Mouse (Mus musculus) lung, postnatal 25 days (tissue): ENCODE data around the gene Apol7b.
A peak's percentile ranks its signal among the peaks of the same experiment; 100 is the strongest.
"Not testable (repeated sequence)": the region's sequence is repeated elsewhere in the genome, so short reads cannot be mapped to it uniquely, and the experiment has no call there.

Experiments
- DNase-seq: peaks from one replicate; pipeline ENCODE4 v3.0.0; 2022; ENCODE audit warnings: low spot score

Apol7b gene

GRCm38 (mm10) chr15:77447392-77447791, at the start of gene Apol7b:
Apol7b (minus strand) TSS chr15:77447492.
- not testable (repeated sequence) for DNase-seq

- not testable (repeated sequence) for DNase-seq
Measured at GRCm38 (mm10) chr15:77494694-77495093, 47.4 kb upstream of the Apol7b start.

GRCm38 (mm10) chr15:77493181-77493580, 45.9 kb upstream of the Apol7b start:
- DNase-seq: not testable (repeated sequence)

GRCm38 (mm10) chr15:77482140-77482794, 35.0 kb upstream of the Apol7b start:
- no peak for DNase-seq

GRCm38 (mm10) chr15:77476693-77477092, 29.4 kb upstream of the Apol7b start, which contains the start of gene Apol10a:
Apol10a (plus strand) TSS chr15:77477047.
- DNase-seq: not testable (repeated sequence)

- not testable (repeated sequence) for DNase-seq
Measured at GRCm38 (mm10) chr15:77474699-77475390, 27.6 kb upstream of the Apol7b start.

- DNase-seq: peak; percentile 1
Measured at GRCm38 (mm10) chr15:77449927-77450326, 2.6 kb upstream of the Apol7b start.

GRCm38 (mm10) chr15:77445668-77446067, 1.6 kb downstream of the Apol7b start:
- DNase-seq: not testable (repeated sequence)

- not testable (repeated sequence) for DNase-seq
Measured at GRCm38 (mm10) chr15:77444746-77445145, 2.5 kb downstream of the Apol7b start.

- not testable (repeated sequence) for DNase-seq
Measured at GRCm38 (mm10) chr15:77428690-77429448, 18.4 kb downstream of the Apol7b start.

- DNase-seq: not testable (repeated sequence)
Measured at GRCm38 (mm10) chr15:77422925-77423324, 24.4 kb downstream of the Apol7b start.

- DNase-seq: not testable (repeated sequence)
Measured at GRCm38 (mm10) chr15:77419657-77420056, 27.6 kb downstream of the Apol7b start.

GRCm38 (mm10) chr15:77416655-77417333, 30.5 kb downstream of the Apol7b start:
- not testable (repeated sequence) for DNase-seq

- not testable (repeated sequence) for DNase-seq
Measured at GRCm38 (mm10) chr15:77415653-77416052, 31.6 kb downstream of the Apol7b start.

GRCm38 (mm10) chr15:77412695-77413094, 34.6 kb downstream of the Apol7b start:
- not testable (repeated sequence) for DNase-seq

- DNase-seq: not testable (repeated sequence)
Measured at GRCm38 (mm10) chr15:77411035-77411434, 36.3 kb downstream of the Apol7b start, which contains the start of gene Apol9a. Apol9a (minus strand) TSS chr15:77411135.

- peak; percentile 37 for DNase-seq
Measured at GRCm38 (mm10) chr15:77406370-77406769, 40.9 kb downstream of the Apol7b start.

GRCm38 (mm10) chr15:77399027-77399426, 48.3 kb downstream of the Apol7b start, which contains the start of gene Apol7a:
Apol7a (minus strand) TSS chr15:77399110.
- not testable (repeated sequence) for DNase-seq

GRCm38 (mm10) chr15:77397450-77398132, 49.7 kb downstream of the Apol7b start:
- DNase-seq: not testable (repeated sequence)

- DNase-seq: not testable (repeated sequence)
Measured at GRCm38 (mm10) chr15:77393832-77394231, 53.5 kb downstream of the Apol7b start.

GRCm38 (mm10) chr15:77387462-77387861, 59.8 kb downstream of the Apol7b start:
- DNase-seq: no peak
